Mouse (Mus musculus): ENCODE results near the gene Hlx.

GRCm38 (mm10) chr1:184713716-184714115 is 18.7 kb downstream of the Hlx start:
- TF ChIP-seq CTCF (IDR thresholded peaks at IDR 0.05; ENCODE audit: low read depth) = no peak
- TF ChIP-seq EP300 (optimal IDR thresholded peaks at IDR 0.05) = no peak
